Mouse (Mus musculus) right cerebral cortex, postnatal 25 days (tissue): ENCODE data around the gene Npsr1.

Source experiments
- DNase-seq: peaks from one replicate; pipeline ENCODE4 v3.0.0; 2022

The Npsr1 gene

GRCm38 (mm10) chr9:24097696-24098095, at the start of gene Npsr1:
Gene Npsr1, plus strand, starts transcription at chr9:24097996.
- DNase-seq = no peak

GRCm38 (mm10) chr9:24051538-24051937, 46.3 kb upstream of the Npsr1 start:
- no peak for DNase-seq

GRCm38 (mm10) chr9:24063251-24063650, 34.5 kb upstream of the Npsr1 start:
- no peak for DNase-seq

GRCm38 (mm10) chr9:24071664-24072063, 26.1 kb upstream of the Npsr1 start:
- DNase-seq = no peak

GRCm38 (mm10) chr9:24077596-24077995, 20.2 kb upstream of the Npsr1 start:
- DNase-seq = no peak

- no peak for DNase-seq
These were observed 5.9 kb upstream of the Npsr1 start for GRCm38 (mm10) chr9:24091875-24092274.

GRCm38 (mm10) chr9:24098526-24098925, 730 bp downstream of the Npsr1 start:
- no peak for DNase-seq

- no peak for DNase-seq
These were observed 1.8 kb downstream of the Npsr1 start for GRCm38 (mm10) chr9:24099631-24100030.

- DNase-seq = no peak
These were observed 21.6 kb downstream of the Npsr1 start for GRCm38 (mm10) chr9:24119423-24119822.

- no peak for DNase-seq
These were observed 35.3 kb downstream of the Npsr1 start for GRCm38 (mm10) chr9:24133142-24133541.

- DNase-seq = no peak
These were observed 38.6 kb downstream of the Npsr1 start for GRCm38 (mm10) chr9:24136354-24136753.

GRCm38 (mm10) chr9:24144341-24144740, 46.5 kb downstream of the Npsr1 start:
- no peak for DNase-seq

- no peak for DNase-seq
These were observed 59.4 kb downstream of the Npsr1 start for GRCm38 (mm10) chr9:24157208-24157607.

GRCm38 (mm10) chr9:24160409-24160808, 62.6 kb downstream of the Npsr1 start:
- no peak for DNase-seq

GRCm38 (mm10) chr9:24168501-24168900, 70.7 kb downstream of the Npsr1 start:
- no peak for DNase-seq

GRCm38 (mm10) chr9:24170728-24171127, 72.9 kb downstream of the Npsr1 start:
- no peak for DNase-seq

GRCm38 (mm10) chr9:24178744-24179143, 80.9 kb downstream of the Npsr1 start:
- no peak for DNase-seq

- no peak for DNase-seq
These were observed 83.1 kb downstream of the Npsr1 start for GRCm38 (mm10) chr9:24180926-24181325.

GRCm38 (mm10) chr9:24186289-24186688, 88.5 kb downstream of the Npsr1 start:
- peak; percentile 10 for DNase-seq

- peak; percentile 32 for DNase-seq
These were observed 91.9 kb downstream of the Npsr1 start for GRCm38 (mm10) chr9:24189511-24190260.

GRCm38 (mm10) chr9:24190261-24190588, 92.4 kb downstream of the Npsr1 start:
- DNase-seq = no peak

GRCm38 (mm10) chr9:24198254-24198653, 100.5 kb downstream of the Npsr1 start:
- no peak for DNase-seq

- DNase-seq = peak; percentile 72
These were observed 113.8 kb downstream of the Npsr1 start for GRCm38 (mm10) chr9:24211636-24212035.

GRCm38 (mm10) chr9:24217721-24218120, 119.9 kb downstream of the Npsr1 start:
- no peak for DNase-seq

- DNase-seq = no peak
These were observed 138.7 kb downstream of the Npsr1 start for GRCm38 (mm10) chr9:24236461-24236860.
